Mouse (Mus musculus) c-Kit-positive CD71-negative TER-119-negative erythroid progenitor cells, embryonic 14.5 days (primary cell): Measurements from ENCODE around the gene Akap13.

Experiments
- DNase-seq: peaks from one replicate; pipeline ENCODE4 v3.0.0-alpha.2; 2013; ENCODE audit warnings: low read depth

Akap13 gene

GRCm38 (mm10) chr7:75455223-75456151, at the start of gene Akap13:
TSS of gene Akap13 (plus strand) at chr7:75455534.
- peak; percentile 90 for DNase-seq

GRCm38 (mm10) chr7:75410641-75411040, 44.7 kb upstream of the Akap13 start:
- no peak for DNase-seq

DNA sequence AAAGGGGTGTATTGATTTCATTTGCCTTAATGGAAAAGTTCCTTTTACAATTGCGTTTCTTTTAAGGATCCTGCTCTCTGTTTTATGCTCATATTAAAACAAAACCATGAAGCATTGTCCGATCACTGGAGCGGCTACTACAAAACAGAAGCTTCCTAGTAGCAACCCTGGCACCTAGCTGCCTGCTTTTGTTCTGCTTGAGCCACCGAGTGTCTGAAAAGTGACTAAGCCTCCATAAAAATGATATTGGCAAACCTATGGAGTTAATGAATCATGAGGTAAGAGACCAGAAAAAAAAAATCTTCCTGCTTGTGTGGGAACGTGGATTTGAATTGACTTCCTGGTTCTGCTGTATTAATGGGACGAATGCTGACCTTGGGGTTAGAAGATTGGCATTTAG, 44.1 kb upstream of the Akap13 start:
- DNase-seq: no peak

- no peak for DNase-seq
These were observed 43.3 kb upstream of the Akap13 start for GRCm38 (mm10) chr7:75412011-75412510.

DNA sequence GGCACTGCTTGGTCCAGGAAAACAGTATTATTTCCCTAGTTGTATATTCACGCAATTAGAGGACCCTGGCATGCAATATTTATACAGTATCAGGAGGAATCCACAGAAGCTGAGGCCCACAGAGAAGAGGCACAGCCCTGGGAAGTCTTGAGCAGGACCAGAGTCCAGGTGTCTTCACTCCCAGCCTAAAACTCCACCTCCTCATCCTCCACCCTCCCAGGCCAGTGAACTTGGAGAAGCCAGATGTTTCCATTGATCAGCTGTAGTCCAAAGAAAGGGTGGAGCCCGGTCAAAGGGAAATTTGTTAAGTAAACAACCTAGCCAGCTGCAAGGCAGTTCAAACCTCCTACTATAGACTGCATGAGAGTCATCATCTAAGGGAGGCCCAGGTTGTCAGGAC, 42.8 kb upstream of the Akap13 start:
- no peak for DNase-seq

DNA sequence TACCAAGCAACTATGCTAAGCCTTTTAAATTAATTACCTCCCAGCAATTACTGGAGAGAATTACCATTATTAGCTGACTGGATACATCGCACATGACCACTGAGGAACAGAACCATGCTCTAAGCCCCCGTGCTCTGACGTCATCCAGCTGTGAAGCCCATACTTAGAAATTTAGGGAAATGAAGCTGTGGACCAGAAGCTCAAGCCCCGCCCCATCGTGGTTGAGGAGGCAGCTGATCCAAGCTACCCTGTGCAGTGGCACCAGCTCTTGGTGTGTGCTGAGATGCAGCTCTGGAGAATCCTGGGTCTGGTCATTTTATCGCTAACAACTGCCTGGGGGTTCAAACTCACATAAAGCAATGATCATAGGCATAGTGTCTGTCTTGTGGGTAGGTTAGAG, 41.4 kb upstream of the Akap13 start:
- peak; percentile 23 for DNase-seq

DNA sequence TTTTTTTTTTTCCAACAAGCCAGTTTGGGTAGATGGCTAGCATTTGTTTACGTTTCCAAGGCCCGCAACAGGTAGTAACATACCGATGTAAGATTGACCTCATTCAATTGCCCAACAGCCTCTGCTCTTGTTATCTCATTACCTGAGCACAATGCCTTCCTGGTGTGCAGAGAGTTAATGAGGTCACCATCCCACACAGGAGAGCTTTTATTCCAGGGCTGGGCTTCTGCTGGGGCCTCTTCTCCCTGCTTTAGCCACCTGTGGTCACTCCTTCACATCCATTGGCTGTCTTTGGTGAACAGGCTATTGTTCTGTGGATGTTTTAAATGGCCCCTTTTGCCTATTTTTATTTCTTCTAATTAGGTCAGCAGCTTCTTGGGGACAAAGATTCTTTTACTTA, 41.0 kb upstream of the Akap13 start:
- DNase-seq: no peak

GRCm38 (mm10) chr7:75415166-75415881, 40.0 kb upstream of the Akap13 start:
- no peak for DNase-seq

DNA sequence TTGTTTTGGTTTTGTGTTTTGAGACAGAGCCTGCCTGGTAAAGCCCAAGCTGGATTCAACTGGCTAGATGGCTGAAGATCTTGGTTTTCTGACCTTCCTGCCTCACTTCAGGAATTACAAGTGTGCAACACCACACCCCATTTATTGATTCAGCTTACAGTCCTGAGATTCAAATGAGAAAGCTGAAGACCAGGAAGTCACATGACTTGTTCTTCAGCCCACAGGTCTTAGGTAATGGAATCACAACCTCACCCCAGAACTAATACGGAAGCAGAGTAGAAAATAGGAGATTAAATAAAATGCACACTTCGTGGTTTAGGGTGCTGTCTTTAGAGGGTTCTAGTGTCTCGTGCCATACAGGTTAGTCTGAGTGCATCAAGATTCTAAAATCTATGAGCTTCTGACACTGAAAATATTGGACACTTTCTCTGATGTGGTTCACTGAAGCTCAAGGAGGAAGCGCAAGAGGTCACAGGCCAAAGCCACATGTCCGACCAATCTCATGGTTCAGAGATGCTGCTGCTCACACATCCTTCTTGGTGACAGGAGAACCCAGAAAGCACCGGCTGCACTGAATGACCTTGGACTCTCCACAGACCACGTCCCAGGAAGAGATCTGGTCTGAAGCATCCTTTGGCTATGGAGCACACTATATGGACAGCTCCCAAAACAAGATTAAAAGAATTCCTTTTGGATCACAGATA, 39.3 kb upstream of the Akap13 start:
- DNase-seq: no peak

GRCm38 (mm10) chr7:75420927-75421326, 34.4 kb upstream of the Akap13 start:
- DNase-seq: no peak

GRCm38 (mm10) chr7:75424121-75424520, 31.2 kb upstream of the Akap13 start:
- DNase-seq: no peak

GRCm38 (mm10) chr7:75427322-75427721, 28.0 kb upstream of the Akap13 start:
- no peak for DNase-seq

GRCm38 (mm10) chr7:75428913-75429312, 26.4 kb upstream of the Akap13 start:
- no peak for DNase-seq

DNA sequence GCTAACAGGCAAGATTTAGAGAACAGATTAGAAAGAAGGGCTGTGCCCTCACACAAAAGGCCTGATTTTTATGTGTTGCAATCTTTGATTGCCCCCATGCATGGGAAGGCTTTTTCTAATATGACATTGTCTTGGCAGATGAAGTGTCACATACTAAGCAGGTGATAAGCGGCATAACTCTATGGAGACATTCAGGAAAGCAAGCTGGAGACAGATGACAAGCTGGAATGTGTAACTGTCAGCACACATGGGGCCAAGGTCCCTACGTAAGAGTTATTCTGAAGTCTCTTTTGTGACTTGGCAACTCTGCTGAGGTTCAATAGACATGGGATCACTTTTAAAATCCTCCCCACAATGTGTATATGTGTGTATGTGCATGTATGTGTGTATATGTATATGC, 24.8 kb upstream of the Akap13 start:
- DNase-seq: no peak

DNA sequence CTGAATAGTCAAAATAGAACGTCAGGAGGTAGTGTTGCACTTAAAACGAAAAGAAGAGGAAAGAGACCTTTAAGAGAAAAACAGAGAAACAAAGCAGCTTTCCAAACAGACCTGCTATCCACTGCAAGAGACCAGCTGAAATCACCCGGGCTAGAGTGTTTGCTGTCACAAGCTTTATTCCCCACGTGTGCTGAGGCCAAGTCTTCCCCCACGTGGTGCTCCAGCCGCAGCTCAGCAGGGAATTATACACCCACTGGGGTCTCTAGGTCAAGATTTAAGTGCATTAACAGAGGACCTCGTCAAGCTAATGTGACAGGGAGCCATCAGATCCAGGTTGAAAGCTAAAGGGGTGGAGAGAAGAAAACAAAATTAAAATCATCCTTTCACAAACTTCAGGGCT, 24.3 kb upstream of the Akap13 start:
- no peak for DNase-seq

- DNase-seq: no peak
These were observed 23.3 kb upstream of the Akap13 start for GRCm38 (mm10) chr7:75432046-75432445.

DNA sequence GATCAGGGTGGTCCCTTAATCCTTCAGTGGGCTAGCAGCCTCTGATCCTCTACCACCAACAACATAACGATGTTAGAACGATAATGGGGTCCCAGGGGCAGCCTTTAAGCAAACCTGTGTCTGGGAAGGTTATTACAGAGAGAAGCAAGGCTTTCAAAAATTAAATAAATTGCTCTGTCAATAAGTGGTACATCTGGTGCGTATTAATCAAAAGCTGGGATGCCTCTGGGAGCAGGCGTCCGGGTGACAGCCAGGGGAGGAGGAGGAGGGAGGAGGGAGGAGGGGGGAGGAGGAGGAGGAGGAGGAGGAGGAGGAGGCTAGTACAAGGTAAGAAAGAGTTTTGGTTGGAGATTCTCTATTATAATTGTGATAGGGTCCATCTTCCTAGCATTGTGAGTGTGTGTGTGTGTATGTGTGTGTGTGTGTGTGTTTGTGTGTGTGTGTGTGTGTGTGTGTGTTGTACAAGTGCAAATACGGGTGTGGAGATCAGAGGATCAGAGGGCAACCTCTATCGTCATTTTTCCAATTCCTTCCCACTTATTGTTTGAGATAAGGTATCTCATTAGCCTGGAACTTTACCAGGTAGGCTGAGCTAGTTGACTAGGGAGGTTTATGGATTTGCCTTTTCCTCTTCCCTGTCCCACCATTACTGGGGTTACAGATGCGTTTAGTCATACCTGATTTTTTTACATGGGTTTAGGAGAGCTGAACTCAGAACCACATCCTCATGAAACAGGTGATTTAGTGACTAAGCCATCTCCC, 18.7 kb upstream of the Akap13 start:
- no peak for DNase-seq

DNA sequence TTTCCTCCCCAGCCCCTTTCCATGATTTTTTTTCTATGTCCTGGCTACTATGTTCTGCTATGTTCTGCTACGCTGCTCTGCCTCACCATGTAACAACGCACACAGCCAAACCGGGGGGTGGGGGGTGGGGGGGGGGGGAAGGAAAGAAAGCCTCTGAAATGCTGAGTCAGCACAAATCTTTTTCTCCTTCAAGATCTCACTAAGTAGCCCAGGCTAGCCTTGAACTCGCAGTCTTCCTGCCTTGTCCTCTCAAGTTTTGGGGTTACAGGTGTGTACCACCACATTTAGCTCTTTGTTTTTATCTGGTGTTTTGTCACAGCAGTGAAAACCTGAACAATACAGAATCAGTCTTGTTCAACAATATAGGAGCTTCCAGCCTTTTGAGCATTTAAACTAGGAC, 15.8 kb upstream of the Akap13 start:
- no peak for DNase-seq

DNA sequence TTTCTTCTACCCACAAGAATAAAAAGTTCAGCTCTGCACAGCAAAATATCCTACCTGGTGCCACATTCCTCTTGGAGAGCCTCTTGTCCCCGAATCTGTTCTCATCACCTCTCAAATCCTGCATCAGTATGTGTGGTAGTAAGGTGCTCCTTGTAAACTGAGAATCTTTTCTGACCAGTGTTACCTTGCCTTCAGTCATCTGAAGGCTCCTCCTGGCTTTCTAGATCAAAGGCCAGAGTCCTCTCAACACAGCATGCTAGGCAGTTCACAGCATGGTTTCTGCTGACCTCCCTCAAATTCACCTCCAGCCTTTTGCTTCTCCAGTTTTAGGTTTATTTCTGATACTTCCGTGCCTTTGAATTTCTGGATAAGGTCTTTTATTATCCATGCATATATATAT, 15.1 kb upstream of the Akap13 start:
- no peak for DNase-seq

DNA sequence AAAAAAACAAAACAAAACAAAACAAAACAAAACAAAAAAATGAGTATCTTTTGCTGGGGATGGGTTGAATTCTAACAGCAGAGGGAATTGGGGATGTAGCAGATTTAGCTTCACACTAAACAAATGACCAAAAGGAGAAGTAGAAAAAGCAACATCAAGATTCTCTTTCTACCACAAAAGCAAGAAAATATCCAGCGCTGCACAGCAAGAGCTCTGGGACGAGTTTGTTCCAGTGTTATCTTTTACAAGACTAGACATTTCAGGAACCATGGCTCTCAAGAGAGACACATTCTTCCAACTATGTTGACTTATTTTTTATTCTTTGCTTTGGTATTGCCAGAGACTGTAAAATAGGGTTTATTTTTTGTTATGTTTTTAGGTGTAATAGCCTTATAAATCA, 13.4 kb upstream of the Akap13 start:
- DNase-seq: no peak

- no peak for DNase-seq
These were observed 986 bp downstream of the Akap13 start for GRCm38 (mm10) chr7:75456152-75456888.
